Mouse (Mus musculus): ENCODE measurements around the gene Nfya. TPM values are rescaled to one million over a fixed set of nuclear protein-coding genes. Genes with fewer than 3 reads are reported as not detected.

Gene Nfya
- total and polyA plus RNA-seq, 3 experiments, result 26.9 to 44.2 (median 29.3) TPM

DNA sequence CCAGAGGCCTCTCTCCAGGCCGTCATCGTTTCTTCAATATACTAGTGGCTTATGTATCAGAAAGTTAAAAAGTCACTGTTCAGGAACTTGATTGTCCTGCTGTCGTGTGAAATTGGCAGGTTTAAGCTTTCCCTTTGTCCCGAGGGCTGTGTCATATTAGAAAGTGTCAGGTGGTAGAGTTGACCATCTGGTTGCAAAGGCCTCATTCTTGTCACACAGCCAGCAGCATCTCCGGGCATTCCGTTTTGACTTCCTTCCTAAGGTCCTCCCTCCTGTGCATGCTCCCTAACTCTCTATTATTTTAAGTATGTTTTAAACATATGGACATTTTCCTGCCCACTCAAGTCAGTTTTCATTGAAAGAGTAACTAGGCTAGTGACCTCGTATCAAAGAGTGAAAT is 6.3 kb upstream of the Nfya start:
- Histone ChIP-seq H3K36me3 (replicated peaks in 1 of 2; ENCODE audit: control insufficient read depth in 1 of 2, insufficient read depth in 1 of 2, low read length in 1 of 2) (peaks cover 40 to 79% of the 10 kb centered on the region in 2 experiments), H3K27me3 (replicated peaks) (no peaks in the 10 kb centered on the region)

DNA sequence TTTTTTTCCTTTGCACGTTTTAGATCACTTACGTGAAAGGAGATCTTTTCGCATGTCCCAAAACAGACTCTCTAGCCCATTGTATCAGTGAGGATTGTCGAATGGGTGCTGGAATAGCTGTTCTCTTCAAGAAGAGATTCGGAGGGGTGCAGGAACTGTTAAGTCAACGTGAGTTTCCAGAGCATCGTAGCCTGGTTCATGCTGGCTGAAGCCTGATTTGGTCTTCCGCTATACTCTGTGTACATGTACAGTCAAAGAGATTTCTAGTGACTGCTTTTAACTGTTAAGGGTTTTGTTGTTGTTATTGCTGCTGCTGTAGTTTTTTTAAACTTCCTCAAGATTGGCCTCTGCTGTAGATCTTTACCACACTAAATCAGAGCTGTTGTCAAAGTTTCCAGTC is 1.5 kb upstream of the Nfya start:
- dilution Hi-C loops (cut with MboI; ENCODE audit: extremely low pct_ligation_motif_present, extremely low pct_unique_long_range_greater_than_20kb, low sequenced_read_pairs) (no loop called here), in situ Hi-C loops (cut with MboI; ENCODE audit: low pct_ligation_motif_present, low pct_unique_long_range_greater_than_20kb, low sequenced_read_pairs) (no loop called here)
- H3K79me2 ChIP-seq (replicated peaks; ENCODE audit: control insufficient read depth, extremely low read depth, insufficient read depth, poor library complexity, severe bottlenecking), result peaks cover 38% of the 10 kb centered on the region
- no peak for DNase-seq (ENCODE audit: extremely low read depth)
- peak overlapping the region; percentile 97 for H3K4me2 ChIP-seq (ENCODE audit: insufficient read depth, low read depth, poor library complexity, severe bottlenecking)
- H3K9ac ChIP-seq (ENCODE audit: insufficient read depth, low read depth), result peak overlapping the region; percentile 97
- peaks cover 26 to 55% of the 10 kb centered on the region in 2 experiments for H3K36me3 ChIP-seq (replicated peaks in 1 of 2; ENCODE audit: control insufficient read depth in 1 of 2, insufficient read depth in 1 of 2, low read length in 1 of 2)
- peaks cover 7 to 34% of the 10 kb centered on the region in 2 experiments for H3K4me1 ChIP-seq (ENCODE audit: control insufficient read depth in 1 of 2, insufficient read depth in 2 of 2)
- TF ChIP-seq GABPA (IDR thresholded peaks at IDR 0.05; ENCODE audit: insufficient replicate concordance, low read depth, low read length) (no peak), JUN (IDR thresholded peaks at IDR 0.05; ENCODE audit: insufficient read depth, low read depth, low read length) (no peak), ZNF384 (IDR thresholded peaks at IDR 0.05; ENCODE audit: low read depth, low read length) (no peak), KAT2A (IDR thresholded peaks at IDR 0.05; ENCODE audit: insufficient replicate concordance, low read length) (no peak), MXI1 (IDR thresholded peaks at IDR 0.05; ENCODE audit: low read depth, low read length) (no peak), SMC3 (IDR thresholded peaks at IDR 0.05; ENCODE audit: low read depth, low read length) (no peak), ZC3H11A (IDR thresholded peaks at IDR 0.05; ENCODE audit: low read depth, low read length) (no peak), MAFK (IDR thresholded peaks at IDR 0.05; ENCODE audit: insufficient replicate concordance, low read length) (no peak), UBTF (IDR thresholded peaks at IDR 0.05; ENCODE audit: low read depth, low read length) (no peak), ZMIZ1 (IDR thresholded peaks at IDR 0.05; ENCODE audit: low read depth, low read length) (no peak), RCOR1 (conservative IDR thresholded peaks at IDR 0.05; ENCODE audit: low read depth, low read length) (no peak), HCFC1 (IDR thresholded peaks at IDR 0.05; ENCODE audit: low read depth, low read length) (no peak), TBP (conservative IDR thresholded peaks at IDR 0.05; ENCODE audit: low read depth, low read length) (no peak), MEF2A (IDR thresholded peaks at IDR 0.05; ENCODE audit: borderline replicate concordance, low read depth, low read length) (no peak), CTCF (conservative IDR thresholded peaks at IDR 0.05 in 1 of 2, IDR thresholded peaks at IDR 0.05 in 1 of 2; ENCODE audit: low read depth in 2 of 2, low read length in 2 of 2) (no peak), MAX (IDR thresholded peaks at IDR 0.05; ENCODE audit: low read length) (no peak), CHD1 (IDR thresholded peaks at IDR 0.05; ENCODE audit: low read depth, low read length) (no peak), USF2 (conservative IDR thresholded peaks at IDR 0.05; ENCODE audit: low read depth, low read length) (no peak), SIN3A (IDR thresholded peaks at IDR 0.05; ENCODE audit: low read length) (no peak)
- H3K9me3 ChIP-seq (replicated peaks; ENCODE audit: low read length), result no peaks in the 10 kb centered on the region
- H3K4me3 ChIP-seq (replicated peaks in 1 of 3; ENCODE audit: low read depth in 2 of 3, low read length in 2 of 3, poor library complexity in 1 of 3), result peak overlapping the region; percentile 61 to 93 (median 86)
- H3K27me3 ChIP-seq (replicated peaks), result no peaks in the 10 kb centered on the region
- H3K27ac ChIP-seq (ENCODE audit: insufficient read depth, low read depth), result no peak overlapping the region

More for the DNA sequence above, 6.3 kb upstream of the Nfya start:
- no peak overlapping the region for H3K4me3 ChIP-seq (replicated peaks in 1 of 3; ENCODE audit: low read depth in 2 of 3, low read length in 2 of 3, poor library complexity in 1 of 3)
- no peak for DNase-seq (ENCODE audit: extremely low read depth)
- TF ChIP-seq EP300 (IDR thresholded peaks at IDR 0.05; ENCODE audit: low read length) (no peak), CHD1 (IDR thresholded peaks at IDR 0.05; ENCODE audit: low read depth, low read length) (no peak), UBTF (IDR thresholded peaks at IDR 0.05; ENCODE audit: low read depth, low read length) (no peak), MAFK (IDR thresholded peaks at IDR 0.05; ENCODE audit: insufficient replicate concordance, low read length) (no peak), JUND (conservative IDR thresholded peaks at IDR 0.05; ENCODE audit: low read depth, low read length) (no peak)
- peaks cover 3 to 26% of the 10 kb centered on the region in 2 experiments; a peak in 2 of 4 replicates for H3K4me1 ChIP-seq (ENCODE audit: control insufficient read depth in 1 of 2, insufficient read depth in 2 of 2)
- in situ Hi-C loops (cut with MboI; ENCODE audit: low pct_ligation_motif_present, low pct_unique_long_range_greater_than_20kb, low sequenced_read_pairs) (no loop called here), dilution Hi-C loops (cut with MboI; ENCODE audit: extremely low pct_ligation_motif_present, extremely low pct_unique_long_range_greater_than_20kb, low sequenced_read_pairs) (no loop called here)
- H3K4me2 ChIP-seq (ENCODE audit: insufficient read depth, low read depth, poor library complexity, severe bottlenecking), result no peak overlapping the region
- no peak overlapping the region for H3K9ac ChIP-seq (ENCODE audit: insufficient read depth, low read depth)
- H3K79me2 ChIP-seq (replicated peaks; ENCODE audit: control insufficient read depth, extremely low read depth, insufficient read depth, poor library complexity, severe bottlenecking), result peaks cover 12% of the 10 kb centered on the region; the same call in 1 of the 2 replicates
- no peak overlapping the region for H3K27ac ChIP-seq (ENCODE audit: insufficient read depth, low read depth)
- H3K9me3 ChIP-seq (replicated peaks; ENCODE audit: low read length), result no peaks in the 10 kb centered on the region
